Mouse (Mus musculus) stomach, postnatal 0 days (tissue): ENCODE measurements at regions not wholly inside any gene's neighbourhood (a gene's known extent, or its start where the extent isn't known, plus 50 kb on each side); places are given as distances from the start of the nearest gene placed in this dataset.

Source experiments
- CTCF ChIP-seq: IDR thresholded peaks from 2 replicates; pipeline ENCODE4 v1.5.1; 2016; ENCODE audit warnings: antibody characterized with exemption, low read depth, mild to moderate bottlenecking, moderate library complexity
- EP300 ChIP-seq: optimal IDR thresholded peaks from 2 replicates; pipeline ENCODE3; 2016; ENCODE audit warnings: antibody characterized with exemption

DNA sequence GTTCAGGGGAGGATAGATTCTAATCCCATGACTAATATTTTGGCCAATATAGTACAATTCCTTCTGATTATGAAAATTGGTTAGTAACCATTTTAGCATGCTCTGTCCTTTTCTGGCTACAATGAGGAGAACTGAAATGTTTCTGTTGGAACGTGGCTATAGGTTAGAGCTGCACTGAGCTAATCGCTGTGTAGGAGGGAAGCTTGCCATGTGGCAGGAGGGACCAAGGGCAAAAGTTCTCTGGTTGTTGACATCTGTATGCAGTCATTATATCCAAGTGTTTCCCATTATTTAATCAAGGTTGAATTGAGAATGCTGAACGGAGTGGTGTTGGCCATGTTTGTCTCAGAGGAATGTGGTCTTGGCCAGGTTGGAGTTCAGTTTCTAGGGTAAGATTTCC is 253.5 kb downstream of the Fam173b start:
- TF ChIP-seq CTCF (no peak), EP300 (no peak)
